Mouse (Mus musculus) common myeloid progenitor, adult 5-6 weeks (primary cell): Measurements from ENCODE around the gene Ddi1. TPM values are rescaled to one million over a fixed set of nuclear protein-coding genes. Genes with fewer than 3 reads are reported as not detected.
A peak's percentile ranks its signal among the peaks of the same experiment; 100 is the strongest.
"Not testable (repeated sequence)": the region's sequence is repeated elsewhere in the genome, so short reads cannot be mapped to it uniquely, and the experiment has no call there.

Source experiments
- ATAC-seq: replicated peaks from 2 replicates; pipeline ENCODE4 v1.8.0; 2016; ENCODE audit warnings: low read depth, mild to moderate bottlenecking, moderate TSS enrichment, inconsistent platforms; ENCODE audit not compliant: poor library complexity, severe bottlenecking
- total RNA-seq: library from RNA; stranded (forward); fragments of 200-1000, 187-1606 nt; gene quantifications from 2 replicates; pipeline ENCODE4 v1.2.3, GENCODE M21; 2017

The Ddi1 gene
- total RNA-seq, result not detected in 2 replicates

GRCm38 (mm10) chr9:6269796-6270280, at the start of gene Ddi1:
Gene Ddi1, minus strand, starts transcription at chr9:6269846.
- no peak for ATAC-seq

GRCm38 (mm10) chr9:6317114-6317513, 47.5 kb upstream of the Ddi1 start:
- no peak for ATAC-seq

- 0 out of 2 replicates have a peak, but pooled peaks have one; percentile 45 for ATAC-seq
Observed at GRCm38 (mm10) chr9:6305847-6306246, 36.2 kb upstream of the Ddi1 start.

GRCm38 (mm10) chr9:6304590-6304989, 34.9 kb upstream of the Ddi1 start:
- ATAC-seq, result no peak

GRCm38 (mm10) chr9:6302050-6302449, 32.4 kb upstream of the Ddi1 start:
- ATAC-seq, result no peak

GRCm38 (mm10) chr9:6298547-6298946, 28.9 kb upstream of the Ddi1 start:
- no peak for ATAC-seq

- ATAC-seq, result no peak
Observed at GRCm38 (mm10) chr9:6289211-6289696, 19.6 kb upstream of the Ddi1 start.

GRCm38 (mm10) chr9:6286770-6287169, 17.1 kb upstream of the Ddi1 start:
- no peak for ATAC-seq

GRCm38 (mm10) chr9:6277526-6277925, 7.9 kb upstream of the Ddi1 start:
- 0 out of 2 replicates have a peak, but pooled peaks have one; percentile 29 for ATAC-seq

GRCm38 (mm10) chr9:6276395-6276794, 6.7 kb upstream of the Ddi1 start:
- no peak for ATAC-seq

GRCm38 (mm10) chr9:6264820-6265219, 4.8 kb downstream of the Ddi1 start:
- no peak for ATAC-seq

GRCm38 (mm10) chr9:6257072-6257471, 12.6 kb downstream of the Ddi1 start:
- no peak for ATAC-seq

GRCm38 (mm10) chr9:6251990-6252389, 17.7 kb downstream of the Ddi1 start:
- no peak for ATAC-seq

GRCm38 (mm10) chr9:6250320-6250719, 19.3 kb downstream of the Ddi1 start:
- no peak for ATAC-seq

GRCm38 (mm10) chr9:6235982-6236381, 33.7 kb downstream of the Ddi1 start:
- not testable (repeated sequence) for ATAC-seq

- no peak for ATAC-seq
Observed at GRCm38 (mm10) chr9:6217505-6217904, 52.1 kb downstream of the Ddi1 start.

GRCm38 (mm10) chr9:6212862-6213261, 56.8 kb downstream of the Ddi1 start:
- no peak for ATAC-seq

Other genes starting within 250 kb of the Ddi1 start
- 3.1 and 3.5 TPM in 2 replicates for gene Pdgfd, start 101.3 kb downstream of the Ddi1 start, total RNA-seq